Mouse (Mus musculus) hindbrain, embryonic 13.5 days (tissue): ENCODE measurements around the gene Gm43951. TPM values are rescaled to one million over a fixed set of nuclear protein-coding genes. Genes with fewer than 3 reads are reported as not detected.
"Not testable (repeated sequence)": the region's sequence is repeated elsewhere in the genome, so short reads cannot be mapped to it uniquely, and the experiment has no call there.

ENCODE experiments used
- ATAC-seq: fragments of 200-750 bp; cut with Nextera tagmentation; 2 replicates; pipeline ENCODE4 v1.8.0; 2017; ENCODE audit warnings: moderate TSS enrichment; ENCODE audit not compliant: low FRiP score
- H3K27ac ChIP-seq: fragments of 300-500 bp; sonication (generic); 2 replicates; pipeline ENCODE4 v1.5.1; 2015; ENCODE audit warnings: inconsistent platforms, mild to moderate bottlenecking, moderate library complexity
- H3K27me3 ChIP-seq: fragments of 300-500 bp; sonication (generic); 2 replicates; pipeline ENCODE4 v1.6.1; 2015; ENCODE audit warnings: mild to moderate bottlenecking, inconsistent platforms
- H3K36me3 ChIP-seq: fragments of 300-500 bp; sonication (generic); 2 replicates; pipeline ENCODE4 v1.6.1; 2015; ENCODE audit warnings: mild to moderate bottlenecking, inconsistent platforms
- H3K4me1 ChIP-seq: fragments of 300-500 bp; sonication (generic); replicated peaks from 2 replicates; pipeline ENCODE4 v1.6.1; 2015; ENCODE audit warnings: inconsistent platforms
- H3K4me2 ChIP-seq: fragments of 300-500 bp; sonication (generic); 2 replicates; pipeline ENCODE4 v1.6.1; 2015; ENCODE audit warnings: inconsistent platforms, mild to moderate bottlenecking, moderate library complexity
- H3K4me3 ChIP-seq: fragments of 300-500 bp; sonication (generic); 2 replicates; pipeline ENCODE4 v1.5.1; 2015; ENCODE audit warnings: mild to moderate bottlenecking, inconsistent platforms
- H3K9ac ChIP-seq: fragments of 300-500 bp; sonication (generic); 2 replicates; pipeline ENCODE4 v1.6.1; 2015; ENCODE audit warnings: mild to moderate bottlenecking, inconsistent platforms
- H3K9me3 ChIP-seq: fragments of 300-500 bp; sonication (generic); 2 replicates; pipeline ENCODE4 v1.6.1; 2016; ENCODE audit warnings: inconsistent platforms
- WGBS: fragments of 180-500 bp; shearing (Covaris S2); methylation state at CpG from one replicate; pipeline ENCODE4 v1.1.7; 2015; 5-methylcytosine and 5-hydroxymethylcytosine counted together
- polyA plus RNA-seq: library from polyadenylated mRNA; unstranded; fragments of >200 nt; fragmentation: Nextera tagmentation; extraction: Ambion mirVana; gene quantifications from 2 replicates; pipeline ENCODE4 v1.2.1, GENCODE M21; 2015

Gene Gm43951
- polyA plus RNA-seq, 1 experiment from 2014 or later, result 1.3 TPM

DNA sequence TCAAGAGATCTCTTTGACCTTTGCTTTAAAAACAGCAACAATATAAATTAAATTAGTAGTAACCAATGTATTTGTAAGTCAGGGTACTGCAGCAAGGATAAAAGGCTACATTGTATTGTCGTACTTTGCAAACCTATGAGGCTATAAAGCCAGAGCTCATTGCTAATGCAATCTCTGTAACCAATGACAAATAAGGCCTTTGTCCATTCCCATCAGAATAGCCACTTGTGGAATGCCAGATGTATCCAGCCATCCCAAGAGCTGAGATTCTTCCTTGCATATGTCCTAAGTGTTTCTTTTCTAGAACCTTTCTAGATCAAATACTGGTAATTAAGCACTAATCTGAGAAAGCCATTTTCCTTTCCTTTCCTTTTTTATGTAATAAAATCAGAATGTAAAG lies 15.8 kb downstream of the Gm43951 start:
- Histone ChIP-seq H3K9me3 (no peaks in the 10 kb centered on the region), H3K4me3 (no peak overlapping the region), H3K4me1 (no peaks in the 10 kb centered on the region), H3K4me2 (no peak overlapping the region), H3K27ac (no peak overlapping the region), H3K36me3 (peaks cover 60% of the 10 kb centered on the region), H3K9ac (no peak overlapping the region), H3K27me3 (no peaks in the 10 kb centered on the region)
- ATAC-seq, result no peak
- 68% methylated on average over 1 of the region's 1 CpGs for whole genome bisulfite sequencing

DNA sequence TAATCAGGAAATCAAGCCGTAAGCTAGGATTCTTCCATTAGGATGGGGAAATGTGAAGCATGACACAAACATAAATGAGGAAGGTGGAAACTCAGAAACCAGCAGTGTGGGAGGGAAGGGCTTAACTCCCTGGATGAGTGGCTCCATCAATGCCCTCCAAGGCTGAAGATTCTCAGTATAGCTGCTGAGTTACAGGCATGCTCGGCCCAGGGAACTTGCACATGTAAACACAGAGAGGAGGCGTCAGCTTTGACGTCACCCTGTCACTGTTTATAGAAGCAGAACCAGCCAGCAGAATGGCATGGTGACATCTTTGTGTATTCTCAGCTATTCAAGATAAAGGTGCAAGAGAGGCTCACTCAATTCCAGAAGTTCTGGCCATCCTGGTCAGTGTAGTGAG lies 22.4 kb downstream of the Gm43951 start:
- peaks cover 63% of the 10 kb centered on the region for H3K36me3 ChIP-seq
- H3K4me3 ChIP-seq, result no peak overlapping the region
- H3K4me2 ChIP-seq, result no peak overlapping the region
- no peaks in the 10 kb centered on the region for H3K27me3 ChIP-seq
- no peaks in the 10 kb centered on the region for H3K9me3 ChIP-seq
- no peak overlapping the region for H3K27ac ChIP-seq
- no peaks in the 10 kb centered on the region for H3K4me1 ChIP-seq
- no peak for ATAC-seq
- 88% methylated on average over 4 of the region's 4 CpGs for WGBS
- H3K9ac ChIP-seq, result no peak overlapping the region

DNA sequence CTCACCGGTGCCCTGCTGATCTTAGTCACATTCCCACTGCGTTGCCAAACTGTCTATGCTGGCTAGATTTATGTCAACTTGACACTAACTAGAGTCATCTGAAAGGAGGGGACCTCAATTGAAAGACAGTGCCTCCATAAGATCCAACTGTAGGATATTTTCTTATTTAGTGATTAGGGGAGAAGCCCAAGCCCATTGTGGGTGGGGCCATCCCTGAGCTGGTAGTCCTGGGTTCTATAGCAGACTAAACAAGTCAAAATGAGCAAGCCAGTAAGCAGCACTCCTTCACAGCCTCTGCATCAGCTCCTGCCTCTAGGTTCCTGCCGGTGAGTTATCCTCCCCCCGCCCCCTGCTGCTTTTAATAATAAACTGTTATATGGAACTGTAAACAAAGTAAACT lies 25.5 kb downstream of the Gm43951 start:
- Histone ChIP-seq H3K9me3 (no peaks in the 10 kb centered on the region), H3K4me2 (no peak overlapping the region), H3K4me1 (peaks cover 4% of the 10 kb centered on the region; the same call in 1 of the 2 replicates), H3K27me3 (no peaks in the 10 kb centered on the region), H3K9ac (no peak overlapping the region), H3K36me3 (peaks cover 64% of the 10 kb centered on the region), H3K27ac (no peak overlapping the region), H3K4me3 (no peak overlapping the region)
- ATAC-seq, result no peak
- WGBS, result 95% methylated on average over 4 of the region's 4 CpGs

DNA sequence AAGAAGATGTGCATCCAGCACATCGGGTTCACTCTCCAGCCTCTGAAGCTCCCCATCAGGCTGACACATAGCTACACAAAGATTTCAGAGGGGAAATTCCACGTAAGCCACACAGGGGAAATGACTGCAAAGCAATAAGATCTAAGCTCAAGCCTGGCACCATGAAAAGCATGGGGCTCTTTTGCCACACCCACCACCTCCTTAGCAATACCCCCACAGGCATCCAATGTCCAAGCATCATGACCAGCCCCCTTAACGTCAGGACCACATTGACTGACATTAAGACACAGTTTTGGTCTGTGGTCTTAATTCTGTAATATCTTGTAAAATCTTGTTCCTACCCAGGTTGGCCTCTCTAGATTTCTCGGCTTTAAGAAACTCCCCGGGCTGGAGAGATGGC lies 26.1 kb downstream of the Gm43951 start:
- no peak overlapping the region for H3K9ac ChIP-seq
- peaks cover 4% of the 10 kb centered on the region; the same call in 1 of the 2 replicates for H3K4me1 ChIP-seq
- no peak for ATAC-seq
- H3K36me3 ChIP-seq, result peaks cover 65% of the 10 kb centered on the region
- H3K4me3 ChIP-seq, result no peak overlapping the region
- H3K4me2 ChIP-seq, result no peak overlapping the region
- H3K9me3 ChIP-seq, result no peaks in the 10 kb centered on the region
- 92% methylated on average over 5 of the region's 5 CpGs for WGBS
- H3K27me3 ChIP-seq, result no peaks in the 10 kb centered on the region
- no peak overlapping the region for H3K27ac ChIP-seq

DNA sequence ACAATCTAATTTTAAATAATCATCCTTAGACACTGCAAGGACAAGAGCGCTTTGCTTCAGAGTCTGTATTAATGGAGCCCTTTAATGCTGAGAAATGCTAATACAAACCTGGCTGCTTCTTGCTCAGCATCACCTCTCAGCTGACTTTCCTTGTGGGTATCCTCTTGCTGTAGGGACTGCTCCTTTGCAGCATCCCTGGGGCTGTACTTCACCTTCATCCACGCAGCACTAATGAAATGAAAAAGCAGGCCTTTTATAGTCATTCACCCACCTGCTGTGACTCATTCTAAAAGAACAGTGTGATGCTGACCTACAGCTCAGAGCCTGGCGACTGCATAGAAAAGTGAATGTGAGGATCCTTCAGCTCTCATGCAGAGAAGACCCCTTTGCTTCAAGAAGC lies 30.1 kb downstream of the Gm43951 start:
- H3K4me1 ChIP-seq, result peaks cover 4% of the 10 kb centered on the region; the same call in 1 of the 2 replicates
- H3K27ac ChIP-seq, result no peak overlapping the region
- H3K9me3 ChIP-seq, result no peaks in the 10 kb centered on the region
- no peak overlapping the region for H3K4me3 ChIP-seq
- H3K36me3 ChIP-seq, result peaks cover 88% of the 10 kb centered on the region
- H3K4me2 ChIP-seq, result no peak overlapping the region
- WGBS, result 25% methylated on average over 3 of the region's 3 CpGs
- no peaks in the 10 kb centered on the region for H3K27me3 ChIP-seq
- no peak for ATAC-seq
- no peak overlapping the region for H3K9ac ChIP-seq

DNA sequence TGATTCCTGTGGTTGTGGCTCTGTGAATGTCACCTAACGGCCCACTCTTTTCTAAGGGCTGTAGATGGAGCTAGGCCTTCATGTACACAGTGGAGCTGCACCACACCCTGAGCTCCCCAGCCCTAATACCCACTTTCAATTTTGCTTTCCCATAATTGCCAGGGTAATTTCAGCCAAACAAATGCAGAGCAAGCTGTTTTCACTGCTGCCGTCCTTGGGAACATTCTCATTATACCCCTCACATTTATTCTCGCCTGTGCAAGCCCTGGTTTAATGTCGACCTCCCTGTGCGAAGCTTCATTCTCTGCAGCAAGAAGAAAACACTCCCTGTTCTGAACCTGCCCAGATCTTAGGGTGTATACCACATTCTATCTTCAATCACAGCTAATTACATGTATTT lies 30.7 kb downstream of the Gm43951 start:
- Histone ChIP-seq H3K9me3 (no peaks in the 10 kb centered on the region), H3K27ac (no peak overlapping the region), H3K4me1 (peaks cover 4% of the 10 kb centered on the region; the same call in 1 of the 2 replicates), H3K4me2 (no peak overlapping the region), H3K27me3 (no peaks in the 10 kb centered on the region), H3K9ac (no peak overlapping the region), H3K36me3 (peaks cover 83% of the 10 kb centered on the region), H3K4me3 (no peak overlapping the region)
- no peak for ATAC-seq
- WGBS, result 68% methylated on average over 5 of the region's 5 CpGs

DNA sequence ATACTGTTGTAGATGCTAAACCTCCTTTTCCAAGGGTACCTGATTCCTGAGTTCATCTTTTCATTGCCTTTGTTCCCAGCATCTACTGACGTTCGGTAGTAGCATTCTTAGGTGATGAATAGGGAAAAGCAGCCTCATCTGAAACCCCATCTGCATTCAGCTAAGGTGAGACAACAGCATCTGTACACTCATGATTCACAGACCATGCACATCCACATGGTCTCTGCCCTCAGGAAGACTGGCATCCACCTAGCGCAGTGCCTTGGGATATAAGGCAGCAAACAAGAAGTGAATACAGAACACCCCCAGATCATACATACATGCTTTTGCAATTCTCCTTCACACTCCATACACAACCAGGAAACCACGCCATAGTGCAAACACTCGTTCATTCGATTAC lies 31.9 kb downstream of the Gm43951 start:
- ATAC-seq, result no peak
- peaks cover 85% of the 10 kb centered on the region for H3K36me3 ChIP-seq
- 92% methylated on average over 6 of the region's 6 CpGs for WGBS

DNA sequence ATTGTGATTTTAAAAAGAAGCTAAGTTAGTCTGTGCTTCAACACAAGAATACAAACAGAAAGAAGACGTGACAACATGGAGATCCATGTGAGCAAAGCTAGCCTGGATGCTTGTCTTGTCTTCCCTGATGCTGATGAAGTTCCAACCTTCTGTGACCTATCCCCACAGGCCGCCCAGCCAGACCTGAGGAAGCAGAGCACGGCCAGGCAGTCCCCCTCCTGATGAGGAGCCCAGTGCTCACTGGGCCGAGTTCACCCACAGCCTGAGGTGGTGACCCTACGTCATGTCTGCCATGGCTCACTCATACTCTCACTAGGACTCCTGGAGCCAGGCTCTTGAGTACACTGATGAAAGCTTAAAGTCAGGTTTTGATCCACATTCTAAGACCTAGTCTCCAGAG lies 33.1 kb downstream of the Gm43951 start:
- no peak overlapping the region for H3K27ac ChIP-seq
- H3K36me3 ChIP-seq, result peaks cover 89% of the 10 kb centered on the region
- no peak overlapping the region for H3K9ac ChIP-seq
- peaks cover 4% of the 10 kb centered on the region; the same call in 1 of the 2 replicates for H3K4me1 ChIP-seq
- H3K4me3 ChIP-seq, result no peak overlapping the region
- ATAC-seq, result no peak
- H3K4me2 ChIP-seq, result no peak overlapping the region
- no peaks in the 10 kb centered on the region for H3K27me3 ChIP-seq
- no peaks in the 10 kb centered on the region for H3K9me3 ChIP-seq
- WGBS, result 91% methylated on average over 5 of the region's 5 CpGs

More for the DNA sequence above, 31.9 kb downstream of the Gm43951 start:
- no peak overlapping the region for H3K4me3 ChIP-seq
- H3K4me1 ChIP-seq, result peaks cover 4% of the 10 kb centered on the region; the same call in 1 of the 2 replicates
- no peak overlapping the region for H3K27ac ChIP-seq
- H3K9me3 ChIP-seq, result no peaks in the 10 kb centered on the region
- H3K4me2 ChIP-seq, result no peak overlapping the region
- H3K9ac ChIP-seq, result no peak overlapping the region
- no peaks in the 10 kb centered on the region for H3K27me3 ChIP-seq

DNA sequence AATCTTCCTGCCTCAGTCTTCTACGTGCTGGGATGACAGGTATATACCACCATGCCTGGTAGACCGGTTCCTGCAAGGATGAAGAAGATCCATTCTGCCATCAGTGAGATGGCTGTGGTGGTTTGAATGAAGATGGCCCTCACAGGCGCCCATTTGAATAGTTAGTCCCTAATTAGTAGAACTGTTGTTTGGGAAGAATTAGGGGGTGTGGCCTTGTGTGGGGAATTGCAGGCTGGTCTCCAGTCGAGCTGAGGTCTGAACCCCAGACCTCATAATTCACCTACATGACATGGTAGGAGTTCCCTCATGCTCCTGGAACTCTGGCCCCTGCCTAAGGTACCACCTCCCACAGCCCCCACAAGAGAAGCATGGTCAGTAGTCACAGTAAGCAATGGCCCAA lies 34.7 kb downstream of the Gm43951 start:
- WGBS, result 72% methylated on average over 4 of the region's 4 CpGs
- H3K4me1 ChIP-seq, H3K9me3 ChIP-seq, H3K9ac ChIP-seq, H3K4me2 ChIP-seq, H3K4me3 ChIP-seq, ATAC-seq, H3K27me3 ChIP-seq, H3K27ac ChIP-seq: not testable (repeated sequence)
- peaks cover 85% of the 10 kb centered on the region for H3K36me3 ChIP-seq

DNA sequence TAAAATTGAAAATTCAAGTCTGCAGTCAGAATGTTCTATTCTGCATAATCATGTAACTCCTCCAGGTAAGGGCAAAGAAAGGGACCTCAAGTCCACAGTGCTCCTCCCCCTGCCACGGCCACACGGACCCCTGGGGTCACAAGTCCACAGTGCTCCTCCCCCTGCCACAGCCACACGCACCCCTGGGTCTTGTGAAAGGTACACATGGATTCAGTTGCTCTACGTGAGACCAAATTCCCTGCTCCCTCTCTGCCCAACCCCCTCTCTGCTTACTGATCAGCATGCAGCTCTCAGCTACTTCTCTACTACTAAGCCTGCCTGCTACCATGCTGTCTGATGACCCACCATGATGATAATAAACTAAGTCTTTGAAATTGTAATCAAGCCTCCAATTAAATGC lies 36.8 kb downstream of the Gm43951 start:
- H3K4me2 ChIP-seq, result no peak overlapping the region
- WGBS, result 87% methylated on average over 4 of the region's 4 CpGs
- no peak overlapping the region for H3K4me3 ChIP-seq
- H3K27me3 ChIP-seq, result no peaks in the 10 kb centered on the region
- H3K27ac ChIP-seq, result no peak overlapping the region
- no peaks in the 10 kb centered on the region for H3K4me1 ChIP-seq
- peaks cover 84% of the 10 kb centered on the region for H3K36me3 ChIP-seq
- no peak for ATAC-seq
- H3K9ac ChIP-seq, result no peak overlapping the region
- H3K9me3 ChIP-seq, result no peaks in the 10 kb centered on the region

DNA sequence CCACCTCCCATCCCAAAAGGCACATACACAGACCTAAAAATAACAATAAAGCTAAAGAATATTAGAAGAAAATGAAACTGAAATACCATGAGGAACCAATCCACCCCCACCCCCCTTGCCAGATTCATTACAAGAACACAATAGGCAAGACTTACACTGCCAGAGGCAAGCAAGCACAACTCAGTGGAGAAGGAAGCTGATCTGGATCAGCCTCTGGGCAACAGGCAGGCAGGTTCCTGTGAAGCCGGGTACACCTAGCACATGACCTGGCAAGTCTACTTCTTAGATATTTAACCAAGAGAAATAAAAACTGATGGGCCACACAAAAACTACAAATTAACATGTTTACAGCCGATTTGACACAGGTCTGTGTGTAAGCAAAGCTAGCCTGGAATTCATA lies 43.4 kb downstream of the Gm43951 start:
- no peaks in the 10 kb centered on the region for H3K9me3 ChIP-seq
- H3K4me1 ChIP-seq, result no peaks in the 10 kb centered on the region
- 94% methylated on average over 2 of the region's 2 CpGs for WGBS
- H3K27ac ChIP-seq, result no peak overlapping the region
- no peak overlapping the region for H3K4me2 ChIP-seq
- H3K4me3 ChIP-seq, result no peak overlapping the region
- H3K36me3 ChIP-seq, result peaks cover 85% of the 10 kb centered on the region
- no peak for ATAC-seq
- no peak overlapping the region for H3K9ac ChIP-seq
- no peaks in the 10 kb centered on the region for H3K27me3 ChIP-seq

DNA sequence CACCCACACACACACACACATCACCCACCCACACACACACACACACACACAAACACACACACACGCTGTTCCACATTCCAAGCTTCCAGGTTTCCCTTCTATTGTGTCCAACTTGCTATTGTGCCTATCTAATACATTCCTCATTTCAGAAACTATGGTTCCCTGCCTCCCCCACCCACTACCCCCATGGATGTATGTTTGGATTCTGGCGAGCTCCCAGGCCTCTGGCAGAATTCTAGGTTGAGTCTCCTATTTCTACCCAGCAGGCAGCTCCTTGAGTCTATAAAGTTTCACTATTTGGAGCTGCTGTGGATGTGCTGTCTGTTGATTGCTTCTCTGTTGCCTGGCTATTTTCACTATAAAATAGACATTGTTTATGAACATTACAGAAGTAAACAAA lies 50.0 kb downstream of the Gm43951 start:
- Histone ChIP-seq H3K9me3 (no peaks in the 10 kb centered on the region), H3K4me3 (no peak overlapping the region), H3K27me3 (no peaks in the 10 kb centered on the region), H3K4me2 (no peak overlapping the region), H3K4me1 (peaks cover 11% of the 10 kb centered on the region), H3K9ac (no peak overlapping the region), H3K36me3 (peaks cover 80% of the 10 kb centered on the region), H3K27ac (no peak overlapping the region)
- 67% methylated on average over 2 of the region's 2 CpGs for WGBS
- no peak for ATAC-seq

DNA sequence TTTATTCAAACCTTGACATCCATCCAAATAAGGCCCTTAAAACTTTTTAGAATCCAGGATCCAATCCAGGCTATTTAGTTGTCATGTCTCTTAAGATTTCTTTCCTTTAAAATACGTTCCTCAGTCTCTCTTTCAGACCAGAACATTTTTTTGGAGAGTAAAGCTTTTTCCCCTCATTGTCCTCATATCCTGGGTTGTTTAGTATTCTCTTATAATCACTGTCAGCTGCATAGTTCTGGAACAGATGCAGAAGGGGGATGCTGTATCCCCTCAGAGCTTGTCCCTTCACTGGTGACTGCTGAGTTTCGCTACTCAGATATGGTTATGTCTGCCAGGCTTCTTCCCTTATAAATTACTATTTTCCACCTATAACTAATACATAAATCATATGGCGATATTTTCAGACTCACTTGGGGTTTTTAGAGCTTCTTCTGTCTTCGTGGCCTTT lies 50.6 kb downstream of the Gm43951 start:
- no peak for ATAC-seq
- WGBS, result 87% methylated on average over 4 of the region's 4 CpGs
- H3K27me3 ChIP-seq, result no peaks in the 10 kb centered on the region
- no peak overlapping the region for H3K4me3 ChIP-seq
- no peaks in the 10 kb centered on the region for H3K9me3 ChIP-seq
- H3K27ac ChIP-seq, result no peak overlapping the region
- H3K4me2 ChIP-seq, result no peak overlapping the region
- peaks cover 11% of the 10 kb centered on the region for H3K4me1 ChIP-seq
- H3K9ac ChIP-seq, result no peak overlapping the region
- H3K36me3 ChIP-seq, result peaks cover 74% of the 10 kb centered on the region
